Mouse (Mus musculus) cerebellum, adult 8-10 months (tissue): ENCODE data around the gene Extl2.
A peak's percentile ranks its signal among the peaks of the same experiment; 100 is the strongest.

ENCODE experiments used
- DNase-seq: peaks from one replicate; pipeline ENCODE4 v3.0.0; 2022

Gene Extl2

GRCm38 (mm10) chr3:116006978-116007940 lies at the start of gene Extl2, which contains the start of gene Slc30a7:
Gene Extl2, plus strand, starts transcription at chr3:116007462.
Gene Slc30a7, minus strand, starts transcription at chr3:116007406.
- peak; percentile 79 for DNase-seq

GRCm38 (mm10) chr3:115961311-115962027 lies 45.8 kb upstream of the Extl2 start:
- no peak for DNase-seq

GRCm38 (mm10) chr3:115962028-115962415 lies 45.2 kb upstream of the Extl2 start:
- DNase-seq: no peak

- no peak for DNase-seq
Measured at GRCm38 (mm10) chr3:115963597-115963996, 43.7 kb upstream of the Extl2 start.

- no peak for DNase-seq
Measured at GRCm38 (mm10) chr3:115964071-115964470, 43.2 kb upstream of the Extl2 start.

GRCm38 (mm10) chr3:115968745-115969530 lies 38.3 kb upstream of the Extl2 start:
- no peak for DNase-seq

- DNase-seq: no peak
Measured at GRCm38 (mm10) chr3:115971045-115971785, 36.0 kb upstream of the Extl2 start.

GRCm38 (mm10) chr3:115971891-115972646 lies 35.2 kb upstream of the Extl2 start:
- DNase-seq: no peak

- DNase-seq: no peak
Measured at GRCm38 (mm10) chr3:115974228-115974627, 33.0 kb upstream of the Extl2 start.

GRCm38 (mm10) chr3:115974995-115975394 lies 32.3 kb upstream of the Extl2 start:
- no peak for DNase-seq

GRCm38 (mm10) chr3:115979000-115979399 lies 28.3 kb upstream of the Extl2 start:
- DNase-seq: no peak

GRCm38 (mm10) chr3:115983217-115983616 lies 24.0 kb upstream of the Extl2 start:
- DNase-seq: no peak

GRCm38 (mm10) chr3:115984653-115985052 lies 22.6 kb upstream of the Extl2 start:
- no peak for DNase-seq

GRCm38 (mm10) chr3:115985183-115985892 lies 21.9 kb upstream of the Extl2 start:
- no peak for DNase-seq

GRCm38 (mm10) chr3:115992103-115992502 lies 15.2 kb upstream of the Extl2 start:
- DNase-seq: no peak

GRCm38 (mm10) chr3:115992588-115992987 lies 14.7 kb upstream of the Extl2 start:
- no peak for DNase-seq

GRCm38 (mm10) chr3:115993025-115993424 lies 14.2 kb upstream of the Extl2 start:
- DNase-seq: no peak

- no peak for DNase-seq
Measured at GRCm38 (mm10) chr3:115996929-115997328, 10.3 kb upstream of the Extl2 start.

- no peak for DNase-seq
Measured at GRCm38 (mm10) chr3:116006284-116006977, 831 bp upstream of the Extl2 start.

GRCm38 (mm10) chr3:116007941-116008440 lies 729 bp downstream of the Extl2 start:
- DNase-seq: peak; percentile 82
